Mouse (Mus musculus) c-Kit-negative CD71-positive TER-119-positive erythroid progenitor cells, embryonic 14.5 days (primary cell): ENCODE measurements around the gene Rfx3.

Experiments
- DNase-seq: peaks from one replicate; pipeline ENCODE4 v3.0.0-alpha.2; 2013; ENCODE audit warnings: low read depth, low spot score

Gene Rfx3

DNA sequence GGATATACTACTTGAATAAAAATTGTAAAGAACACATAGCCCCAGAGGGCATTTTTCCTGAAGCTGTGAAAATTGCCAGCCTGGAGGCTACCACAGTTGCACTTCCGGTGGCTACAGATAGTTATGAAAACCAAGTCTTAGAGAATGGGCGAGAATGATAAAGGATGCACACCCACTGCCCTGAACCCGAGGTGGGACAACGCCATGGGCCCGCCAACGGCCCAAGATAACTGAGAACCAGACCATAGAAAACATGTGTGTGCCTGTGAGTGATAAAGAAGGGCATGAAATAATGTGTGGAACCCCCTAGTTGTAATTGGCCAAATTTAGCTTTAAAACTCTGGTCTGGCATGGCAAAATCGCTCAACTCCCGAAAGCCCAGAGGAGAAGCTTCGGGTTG, 105.0 kb downstream of the Rfx3 start:
- peak; percentile 22 for DNase-seq

DNA sequence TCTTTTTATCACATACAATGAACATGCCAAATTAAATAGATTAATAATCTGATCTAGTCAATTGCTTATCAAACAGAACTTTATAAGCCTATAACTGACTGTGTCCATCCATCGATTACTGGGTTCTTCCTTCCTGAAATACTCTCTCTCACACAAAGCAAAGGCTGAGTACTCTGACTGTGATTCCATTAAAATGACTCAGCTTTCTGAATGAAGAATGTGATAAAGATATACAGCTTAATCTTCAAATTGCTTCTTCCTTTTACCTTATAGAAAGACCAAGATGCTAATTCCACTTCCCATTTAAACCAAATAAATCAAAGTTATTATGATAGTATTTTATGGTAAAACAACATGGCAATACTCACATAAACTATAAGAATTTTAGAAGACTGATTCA, 105.8 kb downstream of the Rfx3 start:
- DNase-seq: no peak

DNA sequence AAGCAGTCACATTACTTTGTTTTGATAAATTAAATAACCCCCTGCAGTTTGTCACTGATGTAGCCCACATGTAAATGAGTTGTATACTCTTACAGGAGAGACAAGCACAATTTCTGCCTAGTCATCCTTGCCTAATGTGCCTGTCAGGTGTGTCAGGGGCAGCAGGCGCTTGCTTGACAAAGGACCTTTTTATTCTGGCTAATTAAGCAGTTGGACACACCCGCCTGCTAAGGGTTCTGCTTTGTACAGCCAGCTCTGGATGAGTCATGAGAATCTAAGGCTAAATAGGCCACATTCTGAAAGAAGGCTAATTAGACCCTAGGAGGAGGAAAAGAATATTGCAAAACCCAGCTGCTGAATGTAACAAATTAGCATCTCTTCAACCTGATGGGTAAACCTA, 106.3 kb downstream of the Rfx3 start:
- no peak for DNase-seq

DNA sequence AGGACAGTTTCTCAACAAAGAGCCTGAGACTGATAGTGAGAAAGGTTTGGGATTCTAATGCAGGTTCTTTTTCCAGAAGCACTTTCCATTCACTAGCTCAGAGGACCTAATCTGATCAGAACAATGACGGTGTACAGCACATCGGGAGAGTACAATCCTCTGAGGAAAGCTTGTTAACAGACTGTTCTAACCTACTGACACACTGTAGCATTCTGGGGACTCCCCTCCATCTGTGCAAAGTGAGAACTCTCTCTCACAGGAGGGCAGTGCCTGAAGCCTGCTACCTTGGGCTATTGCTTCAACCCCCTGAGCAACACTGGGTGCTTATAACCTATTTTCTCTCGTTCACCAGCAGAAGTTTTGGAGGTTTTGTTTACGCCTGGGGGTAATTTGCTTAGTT, 106.8 kb downstream of the Rfx3 start:
- no peak for DNase-seq

DNA sequence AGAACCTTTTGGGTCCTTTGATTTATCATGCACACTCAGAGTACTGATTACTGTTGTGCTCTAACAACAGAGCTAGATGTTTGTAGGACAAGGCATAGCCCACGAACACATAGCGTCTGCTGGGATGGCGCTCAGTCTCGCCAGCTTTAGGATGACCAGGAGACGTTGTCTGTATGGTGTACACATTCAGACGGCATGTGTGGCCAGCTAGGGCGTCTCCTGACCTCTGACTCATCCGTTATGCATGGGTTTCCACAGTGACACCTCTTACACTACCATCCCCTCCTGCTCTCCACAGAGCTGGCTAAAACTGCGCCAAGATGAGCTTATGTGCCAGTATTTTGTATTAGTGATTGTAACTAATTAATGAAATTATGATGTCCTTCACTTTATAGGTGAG, 108.4 kb downstream of the Rfx3 start:
- DNase-seq: no peak

DNA sequence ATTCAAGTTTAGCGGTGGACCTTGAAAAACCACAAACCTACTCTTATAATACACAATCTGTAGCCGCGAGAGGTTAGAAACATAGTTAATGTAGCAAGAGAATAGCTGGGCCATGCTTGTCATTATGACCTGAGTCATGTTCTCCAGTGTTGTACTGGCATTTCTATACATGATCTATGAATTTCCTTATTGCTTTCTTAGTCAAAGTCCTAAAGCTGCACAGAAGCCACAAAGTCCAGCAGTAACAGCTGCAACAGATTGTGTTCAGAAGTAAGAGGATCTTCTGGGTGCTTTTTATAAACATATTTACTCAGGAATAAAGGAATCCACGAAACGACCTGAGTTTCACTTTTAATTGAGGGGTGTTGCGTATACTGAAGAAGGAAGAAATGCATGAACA, 109.3 kb downstream of the Rfx3 start:
- no peak for DNase-seq

DNA sequence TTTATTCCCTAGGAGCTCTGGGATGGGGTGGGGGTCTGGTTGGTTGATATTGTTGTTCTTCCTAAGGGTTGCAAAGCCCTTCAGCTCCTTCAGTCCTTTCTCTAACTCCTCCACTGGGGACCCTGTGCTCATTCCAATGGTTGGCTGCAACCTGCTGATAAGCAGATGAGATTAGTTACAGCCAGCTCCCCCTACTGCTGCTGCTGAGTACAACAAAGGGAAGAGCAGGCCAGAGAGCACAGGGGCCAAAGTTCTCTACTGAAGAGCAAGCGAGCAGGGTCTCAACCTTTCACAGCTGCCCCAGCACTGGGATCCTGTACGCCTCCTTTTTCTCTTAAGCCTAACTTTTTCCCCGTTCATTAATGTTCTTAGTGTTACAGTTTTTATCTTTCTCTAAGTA, 126.4 kb downstream of the Rfx3 start:
- no peak for DNase-seq

DNA sequence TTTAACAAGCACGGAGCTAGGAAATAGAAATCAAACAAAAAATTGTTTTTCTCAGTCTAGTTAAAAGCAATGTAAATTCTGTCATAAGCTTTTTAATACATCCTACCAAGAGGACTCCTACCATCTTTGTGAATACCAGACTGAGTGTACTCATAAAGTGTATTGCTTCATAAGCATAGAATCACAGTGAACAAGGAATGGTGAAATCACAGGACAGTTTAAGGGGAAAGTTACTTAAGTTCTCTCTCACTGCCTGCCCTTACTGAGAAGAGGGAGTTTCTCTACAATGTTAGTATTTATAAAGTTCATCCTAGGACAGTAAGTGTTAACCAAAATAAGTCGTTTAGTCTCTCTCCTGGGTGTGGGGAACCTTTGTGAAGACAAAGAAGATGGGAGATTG, 133.5 kb downstream of the Rfx3 start:
- no peak for DNase-seq

DNA sequence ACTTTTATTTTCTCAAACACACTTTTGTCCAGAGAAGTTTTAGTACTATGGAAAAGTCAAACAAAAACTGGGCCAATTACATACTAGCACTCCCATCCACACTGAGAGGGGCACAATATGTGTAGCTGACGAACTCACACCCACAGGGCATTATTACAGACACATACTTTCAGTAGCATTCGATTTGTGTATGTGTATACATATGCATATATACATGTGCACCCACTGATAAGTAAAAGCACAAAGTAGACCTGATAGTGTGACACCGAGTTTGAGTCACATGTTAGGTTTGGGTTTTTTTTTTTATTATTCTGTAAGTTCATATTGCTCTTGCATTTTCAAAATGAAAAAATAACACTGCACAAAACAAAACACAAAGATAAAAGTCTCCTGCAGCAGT, 140.2 kb downstream of the Rfx3 start:
- DNase-seq: no peak

DNA sequence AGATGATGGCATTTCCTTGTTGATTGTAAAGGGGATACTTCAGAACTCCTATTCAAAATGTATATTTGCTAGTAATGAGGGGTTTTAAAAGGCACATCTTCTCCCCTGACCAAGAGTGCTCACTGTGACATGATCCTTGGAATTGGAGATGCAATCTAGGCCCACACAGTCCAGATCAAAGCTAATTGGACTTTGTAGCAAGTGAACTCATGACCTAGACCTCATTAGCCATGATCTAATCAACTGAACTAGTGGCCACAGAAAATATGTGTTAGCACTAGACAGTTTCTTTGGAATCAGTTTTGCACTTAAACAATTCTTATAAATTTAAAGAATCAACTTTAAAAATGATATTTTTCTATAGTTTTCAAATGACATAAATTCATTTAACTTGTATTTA, 151.3 kb downstream of the Rfx3 start:
- no peak for DNase-seq

DNA sequence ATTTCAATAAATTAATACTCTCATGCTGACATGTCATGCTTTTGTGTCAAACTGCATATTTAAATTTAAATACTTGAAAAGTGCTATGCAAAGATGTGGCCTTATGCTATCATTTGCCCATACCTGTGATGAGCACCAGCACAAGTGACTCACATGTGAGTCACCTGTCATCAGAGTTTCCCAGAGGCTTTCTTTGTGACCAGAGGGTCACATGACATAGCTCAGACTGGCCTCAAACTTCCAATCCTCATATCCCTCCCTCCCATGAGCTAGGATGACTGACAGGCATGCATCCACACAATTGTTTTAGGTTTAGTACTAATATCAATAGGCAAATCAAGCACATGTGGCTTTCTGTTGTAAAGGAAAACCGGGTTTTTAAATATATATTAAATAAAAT, 162.0 kb downstream of the Rfx3 start:
- no peak for DNase-seq

DNA sequence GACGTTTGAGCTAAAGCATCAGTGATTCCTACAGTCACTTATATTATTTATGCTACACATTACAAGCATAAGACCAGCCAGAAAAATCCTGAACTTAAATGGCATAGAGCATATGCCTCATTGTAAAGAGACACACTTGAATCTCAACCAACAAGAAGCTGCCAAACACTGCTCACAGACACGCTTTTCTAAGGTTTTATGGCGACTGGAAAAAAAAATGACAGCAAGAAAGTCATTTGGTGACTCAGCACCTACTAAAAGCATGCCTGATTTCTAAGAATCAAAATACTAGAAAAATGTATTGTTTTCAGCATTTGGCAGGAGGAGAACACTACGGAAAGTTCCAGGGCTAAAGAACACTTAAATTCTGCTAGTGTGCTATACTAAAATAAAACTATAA, 163.9 kb downstream of the Rfx3 start:
- DNase-seq: no peak

DNA sequence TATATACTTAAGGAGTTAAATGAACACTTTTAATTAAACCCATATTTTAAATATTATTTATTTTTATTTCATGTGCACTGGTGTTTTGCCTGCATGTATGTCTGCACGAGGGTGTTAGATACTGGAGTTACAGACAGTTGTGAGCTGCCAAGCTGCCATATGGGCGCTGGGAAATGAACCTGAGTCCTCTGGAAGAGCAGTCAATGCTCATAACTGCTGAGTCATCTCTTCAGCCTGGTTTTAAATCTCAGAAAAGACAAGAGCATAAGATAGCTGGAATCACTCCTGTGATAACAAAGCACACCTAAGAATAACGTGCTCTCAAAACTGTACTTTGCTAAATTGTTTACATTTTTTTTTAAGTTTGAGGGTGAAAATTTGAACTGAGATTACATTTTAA, 172.3 kb downstream of the Rfx3 start:
- no peak for DNase-seq

DNA sequence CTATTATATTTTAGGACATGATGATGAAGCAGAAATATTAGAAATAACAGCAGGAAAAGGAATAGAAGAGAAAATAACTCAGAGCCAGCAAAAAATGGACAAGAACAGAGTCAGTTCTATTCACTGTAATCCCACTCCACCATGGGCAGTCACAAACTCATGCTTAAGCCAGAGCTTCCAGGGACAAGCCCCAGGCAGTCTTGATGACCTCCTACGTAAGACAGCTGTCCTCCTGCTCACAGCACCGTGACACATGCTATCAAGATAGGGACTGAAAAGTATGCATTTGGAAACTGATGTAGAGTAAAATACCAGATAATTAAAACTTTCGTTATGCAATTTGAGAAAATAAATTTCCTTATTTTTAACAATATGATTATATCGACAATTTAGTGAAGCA, 172.9 kb downstream of the Rfx3 start:
- no peak for DNase-seq

DNA sequence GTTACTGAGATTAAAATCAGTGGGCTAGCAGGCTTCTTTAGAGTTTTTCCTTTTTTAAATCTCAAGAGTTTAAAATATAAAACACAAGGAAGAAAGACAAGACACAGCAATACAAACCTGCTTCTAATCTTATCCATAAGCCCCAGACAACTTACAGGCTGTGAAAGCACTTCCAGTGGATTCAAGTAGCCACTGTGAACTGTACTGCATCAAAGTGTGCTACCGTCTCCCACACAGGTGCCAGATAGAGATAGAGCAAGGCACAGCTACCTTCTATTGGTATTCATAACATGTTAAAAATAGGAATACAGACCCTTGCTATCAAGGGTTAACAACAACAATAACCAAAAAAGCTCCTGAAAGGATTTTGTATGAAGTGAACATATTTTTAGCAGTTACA, 178.5 kb downstream of the Rfx3 start:
- DNase-seq: no peak

DNA sequence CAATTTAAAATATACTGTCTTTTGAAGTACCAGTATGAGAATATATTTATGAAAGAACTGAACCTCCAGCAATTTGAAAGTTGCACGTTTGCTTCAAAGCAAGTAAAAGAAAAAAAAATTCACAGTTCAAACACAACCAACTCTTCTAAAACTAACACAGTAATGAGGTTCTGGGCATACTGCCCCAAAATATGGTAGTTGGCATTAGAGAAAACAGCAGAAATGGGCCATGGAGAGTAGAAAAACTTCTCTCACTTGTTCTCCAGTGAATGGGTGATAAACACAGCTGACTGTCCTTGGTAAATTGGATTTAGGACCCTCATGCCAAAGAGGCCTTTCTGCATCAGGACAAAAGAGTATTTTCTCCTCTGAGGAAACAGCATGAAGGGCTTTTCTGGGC, 182.7 kb downstream of the Rfx3 start:
- no peak for DNase-seq

DNA sequence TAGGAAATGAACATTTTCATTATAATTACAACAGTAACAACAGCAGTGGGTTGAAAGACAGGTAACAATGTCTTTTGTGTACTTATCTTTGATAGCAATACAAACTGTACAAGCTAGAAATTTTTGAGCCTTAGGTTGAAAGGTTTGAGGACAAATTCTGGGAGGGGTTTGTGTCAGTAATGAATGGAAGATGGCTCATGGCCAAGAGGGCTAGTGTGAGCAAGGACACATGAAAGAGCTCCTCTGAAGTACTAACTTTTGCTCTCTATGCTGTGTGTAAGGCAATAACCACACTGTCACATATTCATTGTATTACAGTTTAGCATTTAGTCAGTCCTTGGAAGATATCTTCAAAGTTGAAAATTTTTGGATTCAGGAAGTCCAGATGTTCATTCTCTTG, 193.3 kb downstream of the Rfx3 start:
- no peak for DNase-seq

DNA sequence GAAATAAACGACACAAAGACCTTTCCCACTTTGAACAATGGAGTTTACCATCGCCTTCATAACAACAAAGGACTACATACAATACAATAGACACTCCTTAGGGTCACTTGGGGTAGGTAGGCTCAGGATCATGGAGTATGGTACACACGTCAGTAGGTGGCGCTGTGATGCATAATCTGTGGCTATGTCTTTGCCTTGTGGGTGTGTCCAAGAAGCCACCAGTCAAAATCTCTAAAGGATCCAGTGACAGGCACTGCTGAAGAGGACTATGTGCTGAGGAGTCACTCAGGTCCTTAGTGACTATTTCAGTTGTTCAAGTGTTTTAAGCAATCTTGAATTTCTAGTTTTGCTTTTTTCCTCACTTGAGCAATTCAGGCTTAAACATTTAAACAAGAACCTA, 230.9 kb downstream of the Rfx3 start:
- DNase-seq: peak; percentile 27

DNA sequence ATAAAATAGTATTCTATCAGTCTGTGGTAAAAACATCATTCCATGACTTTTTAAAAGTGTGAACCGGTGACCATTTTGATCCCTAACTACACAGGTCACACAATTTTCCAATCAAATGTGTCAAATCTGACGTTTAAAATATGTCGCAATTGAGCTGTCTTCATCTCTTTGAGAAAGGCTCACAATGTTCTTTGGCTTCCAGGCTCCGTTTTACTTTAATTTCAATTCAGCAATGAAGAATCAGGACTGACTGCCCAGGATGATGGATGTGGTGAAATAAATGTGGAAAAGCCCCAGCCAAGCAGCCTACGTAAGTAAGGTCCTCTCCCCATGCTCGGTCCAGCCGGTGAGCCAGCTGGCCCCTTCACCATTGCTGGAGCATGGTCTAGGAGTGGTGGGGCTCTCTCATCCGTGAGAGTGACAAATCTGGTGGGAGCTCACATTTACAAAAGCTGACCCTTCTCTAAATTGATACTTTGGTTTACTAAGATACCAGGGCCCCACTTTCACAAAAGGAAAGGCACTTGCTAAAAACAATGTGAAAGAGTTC, 240.2 kb downstream of the Rfx3 start:
- no peak for DNase-seq

DNA sequence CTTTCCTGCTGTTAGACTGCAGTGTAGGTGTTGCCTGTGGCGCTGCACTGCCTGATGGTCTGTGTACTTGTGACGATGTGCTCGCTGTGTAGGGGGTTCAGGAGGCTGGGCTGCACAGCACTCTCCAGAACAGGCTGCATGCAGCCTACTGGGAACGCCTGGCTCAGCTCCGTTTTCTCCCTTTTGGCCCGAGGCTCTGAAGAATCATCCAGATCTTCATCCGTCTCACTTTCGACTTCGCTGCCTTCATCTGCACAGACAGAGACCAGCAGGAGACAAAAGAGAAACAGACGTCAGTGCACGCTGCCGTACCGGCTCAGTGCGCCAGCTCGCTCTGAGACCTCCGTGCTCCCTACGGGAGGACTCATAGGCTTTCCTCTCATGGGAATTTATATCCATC, 242.5 kb downstream of the Rfx3 start:
- DNase-seq: no peak

DNA sequence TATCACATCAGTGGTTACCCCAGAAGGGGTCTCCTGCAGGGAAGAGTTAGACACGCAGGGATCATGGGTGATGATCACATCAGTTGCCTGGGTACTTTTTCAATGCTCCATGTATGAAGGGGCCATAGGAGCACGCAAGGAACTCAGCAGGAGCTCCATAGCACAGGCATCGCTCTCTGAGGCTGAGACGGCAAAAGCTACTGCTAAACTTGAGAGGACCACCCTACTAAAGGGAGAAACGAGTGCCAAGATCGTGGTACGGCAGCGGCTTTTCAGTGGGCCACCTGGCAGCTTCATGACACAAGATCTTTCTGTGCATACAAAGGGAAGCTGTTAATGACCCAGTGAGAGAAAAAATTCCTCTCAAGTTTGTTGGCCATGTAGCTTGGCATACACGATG, 250.7 kb downstream of the Rfx3 start:
- no peak for DNase-seq

DNA sequence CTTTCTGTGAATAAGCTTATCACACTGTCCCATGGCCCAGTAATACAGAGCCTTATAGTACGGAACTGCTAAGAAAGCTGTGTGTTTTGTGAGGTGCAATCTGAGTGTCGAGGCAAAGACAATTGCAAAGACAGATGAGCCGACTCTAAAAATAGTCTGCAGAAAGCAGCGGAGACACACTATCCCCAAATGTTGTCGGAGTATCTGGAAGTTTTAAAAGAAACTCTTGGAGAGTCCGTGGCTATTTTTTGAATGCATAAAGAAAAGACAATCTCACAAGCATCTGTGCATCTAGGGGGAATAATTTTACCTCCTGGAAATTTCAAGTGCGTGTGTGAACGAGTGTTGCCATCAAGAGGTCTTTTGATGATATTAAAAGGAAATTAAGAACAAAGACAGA, 251.6 kb downstream of the Rfx3 start:
- no peak for DNase-seq

DNA sequence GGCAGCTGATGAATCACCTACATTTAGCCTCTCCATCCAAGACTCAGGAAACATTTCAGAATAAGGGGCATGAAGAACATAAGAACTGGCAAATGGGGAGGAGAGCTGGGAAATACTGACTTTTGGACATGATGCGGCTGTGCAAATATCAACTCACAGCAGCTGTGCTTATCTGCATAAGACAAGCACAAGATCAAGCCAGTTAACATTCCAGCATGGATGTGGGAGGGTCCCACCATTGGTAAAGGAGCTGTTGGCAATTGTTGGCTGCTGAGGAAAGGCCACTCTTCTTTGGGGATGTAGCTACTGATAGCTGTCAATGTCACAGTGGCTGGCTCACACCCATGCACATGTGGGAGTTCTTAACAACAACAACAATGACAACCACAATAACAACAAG, 263.7 kb downstream of the Rfx3 start:
- DNase-seq: no peak

DNA sequence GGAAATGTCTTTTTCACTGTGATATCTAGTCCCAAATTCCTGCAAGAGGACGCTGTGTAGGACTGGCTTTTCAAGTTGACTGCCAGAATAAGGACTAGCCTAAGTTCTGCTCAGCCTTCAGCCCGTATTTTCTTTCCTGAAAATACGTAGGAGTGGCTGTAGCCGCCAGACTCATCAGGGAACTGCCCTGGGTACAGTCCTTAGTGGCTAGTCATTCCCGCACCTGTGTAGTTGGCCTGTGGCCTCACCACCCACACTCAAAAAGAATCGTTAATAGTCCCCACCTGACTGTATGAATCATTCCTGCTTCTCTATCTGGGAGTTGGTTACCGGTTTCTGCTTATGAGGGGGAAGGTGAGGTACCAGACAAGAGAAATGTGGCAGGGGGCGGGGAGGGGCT, 272.1 kb downstream of the Rfx3 start:
- no peak for DNase-seq

DNA sequence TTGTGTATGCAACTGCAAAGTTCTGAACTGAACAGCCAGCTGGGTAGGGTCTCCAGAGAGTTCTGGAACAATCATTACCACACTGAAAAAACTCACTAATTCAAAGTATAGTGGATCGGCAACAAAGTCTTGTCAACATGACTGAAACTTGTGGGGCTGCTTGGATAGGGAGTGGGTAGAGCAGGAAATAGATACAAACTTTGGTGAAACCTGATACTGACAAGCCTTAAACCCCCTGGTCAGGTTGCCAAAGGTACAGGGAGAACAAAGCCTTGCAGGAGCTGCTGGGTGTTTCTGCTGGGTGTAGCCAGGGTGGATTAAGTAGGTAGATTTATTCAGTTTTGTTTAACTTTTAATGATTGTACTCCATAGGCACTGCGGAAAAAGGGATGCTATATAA, 274.4 kb downstream of the Rfx3 start:
- DNase-seq: no peak
